Mouse (Mus musculus) midbrain, embryonic 14.5 days (tissue): ENCODE results near the gene Klhdc8a. TPM values are rescaled to one million over a fixed set of nuclear protein-coding genes. Genes with fewer than 3 reads are reported as not detected.

Source experiments
- ATAC-seq: fragments of 200-750 bp; cut with Nextera tagmentation; 2 replicates; pipeline ENCODE4 v1.8.0; 2017; ENCODE audit warnings: moderate number of reproducible peaks, moderate library complexity; ENCODE audit not compliant: low FRiP score, low TSS enrichment
- DNase-seq: peaks from one replicate; pipeline ENCODE4 v3.0.0-alpha.2; 2015
- H3K27ac ChIP-seq: fragments of 300-500 bp; sonication (generic); replicated peaks from 2 replicates; pipeline ENCODE4 v1.5.1; 2014; ENCODE audit warnings: mild to moderate bottlenecking, low read depth, low read length, moderate library complexity
- H3K27me3 ChIP-seq: fragments of 300-500 bp; sonication (generic); 2 replicates; pipeline ENCODE4 v1.6.1; 2014; ENCODE audit warnings: low read length, control low read depth, mixed read lengths; ENCODE audit not compliant: control insufficient read depth, insufficient read depth
- H3K36me3 ChIP-seq: fragments of 300-500 bp; sonication (generic); 2 replicates; pipeline ENCODE4 v1.6.1; 2014; ENCODE audit warnings: low read length, control low read depth; ENCODE audit not compliant: control insufficient read depth, insufficient read depth
- H3K4me1 ChIP-seq: fragments of 300-500 bp; sonication (generic); 2 replicates; pipeline ENCODE4 v1.6.1; 2014; ENCODE audit warnings: mild to moderate bottlenecking, antibody characterized with exemption, low read length, control low read depth; ENCODE audit not compliant: control insufficient read depth, insufficient read depth
- H3K4me2 ChIP-seq: fragments of 300-500 bp; sonication (generic); 2 replicates; pipeline ENCODE4 v1.6.1; 2014; ENCODE audit warnings: mild to moderate bottlenecking, low read length, moderate library complexity
- H3K4me3 ChIP-seq: fragments of 300-500 bp; sonication (generic); replicated peaks from 2 replicates; pipeline ENCODE4 v1.5.1; 2014; ENCODE audit warnings: low read depth, low read length
- H3K9ac ChIP-seq: fragments of 300-500 bp; sonication (generic); replicated peaks from 2 replicates; pipeline ENCODE4 v1.6.1; 2014; ENCODE audit warnings: mild to moderate bottlenecking, low read length, moderate library complexity
- H3K9me3 ChIP-seq: fragments of 300-500 bp; sonication (generic); 2 replicates; pipeline ENCODE4 v1.6.1; 2016; ENCODE audit warnings: low read length, control low read depth, mixed read lengths; ENCODE audit not compliant: control insufficient read depth
- WGBS: fragments of 180-500 bp; shearing (Covaris S2); extraction: QIAGEN DNeasy Blood & Tissue Kit; methylation state at CpG from one replicate; pipeline ENCODE4 v1.1.7; 2014; 5-methylcytosine and 5-hydroxymethylcytosine counted together
- polyA plus RNA-seq: library from polyadenylated mRNA; unstranded; fragments of >200 nt; fragmentation: Nextera tagmentation; extraction: Ambion mirVana; gene quantifications from 2 replicates; pipeline ENCODE4 v1.2.1, GENCODE M21; 2014

The Klhdc8a gene
- polyA plus RNA-seq, 1 experiment from 2014 or later = 10.1 TPM

DNA sequence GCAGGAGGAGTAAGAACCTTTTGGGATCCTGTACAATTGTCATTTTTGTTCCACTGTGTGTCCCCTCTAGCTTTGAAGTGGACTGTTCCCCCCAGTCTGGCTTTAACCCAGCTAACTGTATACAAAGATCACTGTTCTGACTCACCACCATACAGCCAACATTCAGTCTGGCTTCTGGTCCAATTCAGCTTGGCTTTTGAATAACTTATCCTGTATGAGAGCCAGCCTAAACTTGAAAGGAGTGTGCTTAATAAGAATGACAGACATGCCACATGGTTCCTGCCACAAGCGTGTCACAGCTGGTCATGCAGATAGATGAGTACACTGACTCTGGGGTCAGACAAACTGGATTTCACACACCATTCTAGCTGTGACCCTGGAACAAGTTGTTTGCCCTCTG lies 11.7 kb upstream of the Klhdc8a start:
- Histone ChIP-seq H3K9ac (no peak overlapping the region), H3K4me2 (no peak overlapping the region), H3K27ac (no peak overlapping the region), H3K4me1 (peaks cover 61% of the 10 kb centered on the region), H3K27me3 (no peaks in the 10 kb centered on the region), H3K9me3 (no peaks in the 10 kb centered on the region), H3K36me3 (no peaks in the 10 kb centered on the region), H3K4me3 (no peak overlapping the region)
- ATAC-seq (no peak), DNase-seq (no peak)
- WGBS = 88% methylated on average over 1 of the region's 1 CpGs

DNA sequence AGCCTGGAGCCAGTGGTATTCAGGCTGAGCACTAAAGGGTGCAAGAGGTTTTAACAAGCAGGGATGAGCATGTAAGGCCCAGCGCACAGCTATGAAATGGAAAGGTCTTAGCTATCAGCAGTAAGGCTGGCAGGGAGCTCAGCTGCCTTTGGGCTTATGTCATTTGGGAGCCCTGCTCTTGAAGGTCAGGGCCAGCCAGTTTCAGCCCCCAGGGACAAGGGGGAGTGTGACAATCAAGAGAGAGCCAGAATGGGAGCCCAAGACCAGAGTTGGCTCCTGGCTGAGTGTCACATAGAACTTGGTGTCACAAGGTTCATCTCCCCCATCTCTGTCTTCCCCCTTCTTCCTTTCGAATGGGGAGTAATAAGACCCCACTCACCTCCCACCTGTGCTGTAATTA lies 11.0 kb upstream of the Klhdc8a start:
- DNase-seq = no peak

DNA sequence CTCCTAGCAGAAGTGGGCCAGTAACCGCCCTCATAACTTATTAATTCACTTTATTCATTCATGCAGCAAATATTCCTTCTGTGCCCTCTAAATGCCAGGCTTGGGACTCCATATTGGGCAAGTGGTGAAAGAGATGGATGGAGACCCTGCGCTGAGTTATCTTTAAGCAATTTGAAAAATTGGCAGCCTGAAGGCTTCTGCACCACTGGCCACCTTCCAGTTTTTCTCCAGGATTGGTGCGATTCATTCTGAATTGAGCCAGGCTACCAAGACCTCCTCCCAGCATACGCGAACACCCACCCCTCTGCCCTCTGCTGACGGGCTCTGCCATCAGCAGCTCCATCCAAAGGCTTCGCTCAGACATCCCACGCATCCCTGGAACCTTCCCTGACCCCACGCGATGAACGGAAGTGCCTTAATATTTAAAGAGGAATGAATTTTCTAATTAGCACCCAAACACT lies 10.4 kb upstream of the Klhdc8a start:
- 6% methylated on average over 11 of the region's 11 CpGs for WGBS
- H3K4me3 ChIP-seq = no peak overlapping the region
- no peak for ATAC-seq
- peaks cover 60% of the 10 kb centered on the region for H3K4me1 ChIP-seq
- peak overlapping the region; percentile 45; the same call in 1 of the 2 replicates for H3K27ac ChIP-seq
- H3K9me3 ChIP-seq = no peaks in the 10 kb centered on the region
- peak overlapping the region; percentile 11; the same call in 1 of the 2 replicates for H3K4me2 ChIP-seq
- H3K27me3 ChIP-seq = no peaks in the 10 kb centered on the region
- H3K9ac ChIP-seq = no peak overlapping the region
- H3K36me3 ChIP-seq = no peaks in the 10 kb centered on the region
- DNase-seq = peak; percentile 75

More for the DNA sequence above, 11.0 kb upstream of the Klhdc8a start:
- WGBS = 63% methylated on average over 2 of the region's 2 CpGs
- H3K9me3 ChIP-seq = no peaks in the 10 kb centered on the region
- no peak overlapping the region for H3K4me2 ChIP-seq
- no peak overlapping the region for H3K4me3 ChIP-seq
- no peaks in the 10 kb centered on the region for H3K36me3 ChIP-seq
- no peaks in the 10 kb centered on the region for H3K27me3 ChIP-seq
- H3K9ac ChIP-seq = no peak overlapping the region
- peak overlapping the region; percentile 45; the same call in 1 of the 2 replicates for H3K27ac ChIP-seq
- no peak for ATAC-seq
- H3K4me1 ChIP-seq = peaks cover 60% of the 10 kb centered on the region

DNA sequence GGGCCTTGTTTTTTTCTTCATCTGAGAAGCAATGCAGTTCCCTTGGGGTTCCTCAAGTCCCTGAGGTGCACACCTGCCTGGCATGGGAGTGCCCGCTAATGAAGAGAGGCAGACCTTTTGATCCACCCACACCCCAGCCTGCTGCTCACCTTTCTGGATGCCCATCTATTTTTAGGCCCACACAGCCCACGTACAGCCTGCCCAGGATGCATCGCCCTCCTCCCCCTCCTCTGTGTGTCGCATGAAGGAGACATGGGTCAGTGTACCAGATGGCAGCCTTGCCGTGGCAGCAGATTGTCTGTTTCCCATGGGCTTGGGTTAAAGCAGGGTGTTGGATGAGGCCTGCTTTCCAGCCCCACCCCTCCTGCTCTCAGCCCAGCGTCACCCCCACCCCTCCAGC lies 8.5 kb upstream of the Klhdc8a start:
- no peaks in the 10 kb centered on the region for H3K36me3 ChIP-seq
- no peak for DNase-seq
- no peak overlapping the region for H3K4me3 ChIP-seq
- H3K27me3 ChIP-seq = no peaks in the 10 kb centered on the region
- WGBS = 51% methylated on average over 6 of the region's 6 CpGs
- no peak overlapping the region for H3K4me2 ChIP-seq
- no peaks in the 10 kb centered on the region for H3K9me3 ChIP-seq
- H3K9ac ChIP-seq = no peak overlapping the region
- H3K27ac ChIP-seq = peak overlapping the region; percentile 72; the same call in 1 of the 2 replicates
- peaks cover 51% of the 10 kb centered on the region for H3K4me1 ChIP-seq
- ATAC-seq = peak; percentile 24; the same call in 1 of the 2 replicates

DNA sequence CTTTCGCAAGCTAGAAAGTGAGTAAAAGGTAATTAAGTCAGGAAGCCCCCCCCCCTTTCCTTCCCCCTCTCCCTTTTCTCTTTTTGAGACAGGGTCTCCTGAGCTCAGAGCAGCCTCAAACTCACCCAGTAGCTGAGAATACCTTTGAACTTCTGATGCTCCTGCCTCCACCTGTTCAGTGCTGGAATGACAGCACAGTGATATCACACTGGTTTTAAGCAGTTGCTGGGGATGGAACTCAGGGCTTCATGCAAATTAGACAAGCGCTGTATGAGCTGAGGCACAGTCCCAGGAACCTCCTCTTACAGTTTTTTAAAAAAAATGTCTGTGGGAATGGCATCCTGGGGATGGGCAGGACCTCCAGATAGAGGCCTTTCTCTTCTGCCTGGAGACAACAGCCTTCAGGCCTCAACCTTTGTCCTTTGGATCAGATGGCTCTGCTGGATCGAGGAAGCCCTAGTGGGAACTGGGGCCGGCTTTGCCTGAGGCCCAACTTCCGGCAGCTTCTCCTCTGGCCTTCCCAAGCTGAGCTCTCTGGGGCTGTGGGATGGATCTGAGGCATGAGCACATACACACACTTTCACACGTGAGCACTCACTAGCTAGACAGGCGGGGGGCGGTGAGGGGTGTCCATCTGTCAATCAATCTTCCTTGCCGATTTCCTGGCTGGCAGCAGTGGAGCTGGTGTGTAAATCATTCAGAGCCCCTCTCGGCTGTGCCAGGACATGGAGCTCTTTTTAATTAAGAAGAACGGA lies 7.3 kb upstream of the Klhdc8a start:
- WGBS = 23% methylated on average over 11 of the region's 11 CpGs
- ATAC-seq (peak; percentile 35; the same call in 1 of the 2 replicates), DNase-seq (peak; percentile 67)
- Histone ChIP-seq H3K27ac (peak overlapping the region; percentile 72), H3K27me3 (no peaks in the 10 kb centered on the region), H3K9me3 (no peaks in the 10 kb centered on the region), H3K9ac (no peak overlapping the region), H3K4me3 (no peak overlapping the region), H3K4me1 (peaks cover 59% of the 10 kb centered on the region), H3K4me2 (no peak overlapping the region), H3K36me3 (no peaks in the 10 kb centered on the region)

DNA sequence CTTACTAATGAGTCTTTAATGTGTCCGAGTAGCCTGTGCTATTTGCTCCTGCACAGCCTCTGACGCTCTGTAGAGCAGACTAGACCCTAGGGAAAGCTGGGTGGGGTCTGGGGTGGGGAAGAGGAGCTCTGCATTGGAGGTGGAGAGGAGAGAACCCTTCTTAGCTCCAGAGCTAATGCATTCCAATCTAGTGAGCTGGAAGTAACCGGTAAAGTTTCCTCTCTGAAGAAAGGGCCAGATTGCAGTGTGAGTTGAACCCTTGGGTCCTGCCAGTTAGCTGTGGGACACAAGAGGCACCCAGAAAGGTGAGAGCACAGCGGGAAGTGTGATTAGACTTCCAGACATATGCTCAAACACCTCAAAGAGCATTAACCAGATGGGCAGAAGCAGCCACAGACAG lies 6.7 kb upstream of the Klhdc8a start:
- Histone ChIP-seq H3K9ac (no peak overlapping the region), H3K9me3 (no peaks in the 10 kb centered on the region), H3K27ac (peak overlapping the region; percentile 72), H3K4me3 (no peak overlapping the region), H3K27me3 (no peaks in the 10 kb centered on the region), H3K4me2 (no peak overlapping the region), H3K4me1 (peaks cover 64% of the 10 kb centered on the region), H3K36me3 (no peaks in the 10 kb centered on the region)
- ATAC-seq (peak; percentile 18; the same call in 1 of the 2 replicates), DNase-seq (no peak)
- 41% methylated on average over 4 of the region's 4 CpGs for WGBS

DNA sequence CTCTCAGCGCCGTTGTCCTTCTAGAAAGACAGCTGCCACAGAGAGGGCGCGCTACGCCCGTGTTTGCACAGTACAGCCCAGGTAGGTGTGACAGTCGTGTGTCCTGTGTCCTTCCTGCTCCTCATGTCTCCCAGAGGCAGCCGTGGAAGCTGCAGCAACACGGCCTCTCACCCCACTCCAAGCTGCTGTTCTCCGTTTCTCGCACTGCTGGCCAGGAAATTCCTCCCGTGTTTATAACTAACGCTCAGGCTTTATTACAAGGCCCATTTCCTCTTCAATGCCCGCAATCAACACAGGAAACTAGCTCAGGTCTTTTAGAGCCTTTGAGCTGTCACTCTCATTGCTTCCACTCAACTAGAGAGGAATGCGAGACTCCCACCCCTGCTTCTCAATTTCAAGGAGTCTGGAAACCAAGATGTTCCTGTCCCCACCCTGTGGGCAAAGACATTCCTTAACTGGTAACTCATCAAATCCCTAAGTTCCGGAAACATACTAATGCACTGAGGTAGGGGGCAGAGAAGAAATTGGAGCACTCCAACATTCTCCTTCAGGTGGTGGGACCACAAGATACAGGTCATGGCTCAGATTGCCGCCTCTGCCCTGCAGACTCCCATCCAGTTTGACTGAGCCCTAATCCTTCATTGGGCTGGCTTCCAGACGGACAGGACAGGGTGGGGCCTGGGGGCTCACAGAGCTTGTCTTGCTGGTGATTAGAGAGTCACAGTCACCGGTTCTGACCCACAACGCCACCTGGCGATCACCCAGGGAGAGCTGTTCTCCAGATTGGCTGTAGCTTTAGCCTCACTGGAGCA lies 5.9 kb upstream of the Klhdc8a start:
- Histone ChIP-seq H3K27me3 (no peaks in the 10 kb centered on the region), H3K9me3 (no peaks in the 10 kb centered on the region), H3K4me3 (no peak overlapping the region), H3K4me1 (peaks cover 62% of the 10 kb centered on the region), H3K27ac (peak overlapping the region; percentile 33; the same call in 1 of the 2 replicates), H3K9ac (no peak overlapping the region), H3K36me3 (no peaks in the 10 kb centered on the region), H3K4me2 (no peak overlapping the region)
- WGBS = 56% methylated on average over 21 of the region's 21 CpGs
- ATAC-seq (no peak), DNase-seq (no peak)

DNA sequence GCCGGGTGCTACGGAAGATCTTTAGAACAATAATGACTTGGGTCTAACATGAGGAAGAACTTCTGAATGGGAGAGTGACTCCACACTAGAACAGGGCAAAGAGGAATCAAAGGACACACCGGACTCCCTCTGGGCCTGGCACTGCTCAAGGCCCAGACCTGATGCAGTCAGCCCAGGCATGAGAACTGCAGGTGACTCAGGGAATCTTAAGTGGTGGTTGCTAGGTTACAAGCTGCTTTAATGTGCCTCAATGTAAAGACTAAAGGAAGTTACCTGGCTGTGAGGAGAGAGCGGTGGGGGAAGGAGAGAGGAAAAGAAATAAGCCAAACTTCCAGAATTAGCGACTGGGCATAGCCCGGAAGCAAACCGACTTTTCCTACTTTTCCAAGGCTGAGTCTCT lies 2.9 kb upstream of the Klhdc8a start:
- Histone ChIP-seq H3K9me3 (no peaks in the 10 kb centered on the region), H3K27ac (peak overlapping the region; percentile 6; the same call in 1 of the 2 replicates), H3K36me3 (no peaks in the 10 kb centered on the region), H3K4me2 (no peak overlapping the region), H3K9ac (no peak overlapping the region), H3K27me3 (no peaks in the 10 kb centered on the region), H3K4me3 (no peak overlapping the region), H3K4me1 (peaks cover 63% of the 10 kb centered on the region)
- WGBS = 69% methylated on average over 7 of the region's 7 CpGs
- no peak for ATAC-seq
- peak; percentile 71 for DNase-seq
